Mouse (Mus musculus) kidney, adult 2 months (tissue): ENCODE results near the gene Frmd4b. TPM values are rescaled to one million over a fixed set of nuclear protein-coding genes. Genes with fewer than 3 reads are reported as not detected.

Experiments used
- DNase-seq: peaks from one replicate; pipeline ENCODE4 v3.0.0; 2021
- H3K27ac ChIP-seq: fragments of 200-500 bp; 2 replicates; pipeline ENCODE4 v1.5.1; 2012; ENCODE audit warnings: low read depth, low read length, control low read depth, inconsistent platforms; ENCODE audit not compliant: insufficient read depth
- H3K27me3 ChIP-seq: fragments of 200-500 bp; replicated peaks from 2 replicates; pipeline ENCODE4 v1.6.1; 2012; ENCODE audit warnings: mild to moderate bottlenecking, moderate library complexity, low read length, inconsistent platforms; ENCODE audit not compliant: control insufficient read depth, insufficient read depth
- H3K36me3 ChIP-seq: fragments of 200-500 bp; 2 replicates; pipeline ENCODE4 v1.6.1; 2012; ENCODE audit warnings: mild to moderate bottlenecking, moderate library complexity, low read length, inconsistent platforms; ENCODE audit not compliant: control insufficient read depth, insufficient read depth
- H3K4me1 ChIP-seq: fragments of 200-500 bp; 2 replicates; pipeline ENCODE4 v1.6.1; 2011; ENCODE audit warnings: low read length; ENCODE audit not compliant: control insufficient read depth, insufficient read depth
- H3K4me3 ChIP-seq: fragments of 200-500 bp; 2 replicates; pipeline ENCODE4 v1.5.1; 2011; ENCODE audit warnings: mild to moderate bottlenecking, low read depth, low read length, control low read depth; ENCODE audit not compliant: insufficient read depth
- CTCF ChIP-seq: fragments of 200-500 bp; conservative IDR thresholded peaks from 2 replicates; pipeline ENCODE4 v1.5.1; 2011; ENCODE audit warnings: low read depth, mild to moderate bottlenecking, control low read depth, low read length, moderate library complexity, mixed read lengths; ENCODE audit not compliant: insufficient read depth, insufficient read length
- POLR2A ChIP-seq: fragments of 200-500 bp; IDR thresholded peaks from one replicate; pipeline ENCODE4 v1.6.1; 2011; ENCODE audit warnings: low read depth, low read length, control low read depth
- WGBS: fragments of 180-500 bp; shearing (Covaris S2); methylation state at CpG from one replicate; pipeline ENCODE4 v1.1.7; 2018; 5-methylcytosine and 5-hydroxymethylcytosine counted together
- polyA plus RNA-seq: library from polyadenylated mRNA; depleted of rRNA; stranded (reverse); fragments of >200 nt; gene quantifications from 2 replicates; pipeline ENCODE4 v1.2.3, GENCODE M21; 2012; rRNA removed

Frmd4b gene
- 17.5 and 18.2 TPM in 2 replicates for polyA plus RNA-seq

DNA sequence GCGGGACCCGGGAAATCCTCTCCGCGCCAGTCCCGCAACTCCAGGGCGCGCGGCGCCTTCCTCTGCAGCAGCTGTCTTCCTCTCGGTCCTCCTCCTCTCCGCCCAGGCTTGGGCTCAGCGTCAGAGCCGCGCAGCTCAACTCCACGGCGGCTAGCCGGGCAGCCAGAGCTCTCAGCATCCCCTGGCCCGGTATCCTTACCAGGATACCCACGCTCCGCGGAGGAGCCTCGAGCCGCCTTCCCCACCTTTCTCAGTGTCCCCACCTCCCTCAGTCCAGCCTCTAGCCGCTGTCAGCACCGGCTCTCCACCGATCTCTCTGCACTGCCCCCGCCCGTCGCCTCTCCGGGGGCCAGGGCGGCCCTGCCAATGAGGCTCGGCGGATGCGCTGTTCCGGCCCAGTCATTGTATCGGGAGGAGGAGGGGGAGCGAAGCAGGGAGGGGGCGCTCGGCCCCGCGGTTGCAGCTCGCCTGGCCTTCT is at the start of gene Frmd4b:
Gene Frmd4b (minus strand): TSS at position 276 of the 478 bp plus-strand sequence.
- H3K4me1 ChIP-seq = peaks cover 4% of the 10 kb centered on the region; the same call in 1 of the 2 replicates
- DNase-seq = peak; percentile 57
- WGBS = 2% methylated on average over 41 of the region's 42 CpGs
- H3K4me3 ChIP-seq = peak within 1 kb of the TSS; percentile 66
- H3K27ac ChIP-seq = no peak within 1 kb of the TSS
- 0 out of 2 replicates have a peak, but pooled peaks cover 1% of the 10 kb centered on the region for H3K27me3 ChIP-seq
- no peaks in the 10 kb centered on the region for H3K36me3 ChIP-seq
- TF ChIP-seq CTCF (no peak), POLR2A (no peak)

GRCm38 (mm10) chr6:97666417-97666816 is 49.1 kb upstream of the Frmd4b start:
- Histone ChIP-seq H3K4me3 (no peak overlapping the region), H3K27ac (no peak overlapping the region), H3K36me3 (no peaks in the 10 kb centered on the region), H3K4me1 (no peaks in the 10 kb centered on the region), H3K27me3 (no peaks in the 10 kb centered on the region)
- WGBS = 33% methylated on average over 2 of the region's 2 CpGs
- DNase-seq = no peak
- TF ChIP-seq POLR2A = no peak

DNA sequence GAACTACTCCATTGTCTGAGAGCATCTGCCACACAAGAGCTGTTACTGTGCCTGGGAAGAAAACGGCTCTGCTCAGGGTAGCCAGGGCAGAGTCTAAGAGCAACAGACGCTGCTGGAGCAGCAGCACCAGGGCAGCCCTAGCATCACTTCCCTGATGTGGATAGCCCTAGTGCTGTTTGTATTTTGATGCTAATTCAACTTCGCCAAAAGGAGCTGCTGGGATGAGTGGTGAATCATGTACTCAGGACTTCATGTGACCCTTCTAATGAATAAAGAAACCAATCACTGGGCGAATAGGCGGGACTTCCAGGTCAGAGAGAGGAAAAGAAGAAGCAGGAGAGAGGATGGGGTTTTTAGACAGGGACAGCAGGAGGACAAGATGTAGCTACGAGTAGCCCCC is 41.6 kb upstream of the Frmd4b start:
- Histone ChIP-seq H3K27ac (no peak overlapping the region), H3K4me3 (no peak overlapping the region), H3K27me3 (no peaks in the 10 kb centered on the region), H3K36me3 (no peaks in the 10 kb centered on the region), H3K4me1 (no peaks in the 10 kb centered on the region)
- DNase-seq = no peak
- WGBS = 84% methylated on average over 6 of the region's 6 CpGs
- TF ChIP-seq POLR2A (no peak), CTCF (no peak)

GRCm38 (mm10) chr6:97655986-97656385 is 38.6 kb upstream of the Frmd4b start:
- DNase-seq = no peak

DNA sequence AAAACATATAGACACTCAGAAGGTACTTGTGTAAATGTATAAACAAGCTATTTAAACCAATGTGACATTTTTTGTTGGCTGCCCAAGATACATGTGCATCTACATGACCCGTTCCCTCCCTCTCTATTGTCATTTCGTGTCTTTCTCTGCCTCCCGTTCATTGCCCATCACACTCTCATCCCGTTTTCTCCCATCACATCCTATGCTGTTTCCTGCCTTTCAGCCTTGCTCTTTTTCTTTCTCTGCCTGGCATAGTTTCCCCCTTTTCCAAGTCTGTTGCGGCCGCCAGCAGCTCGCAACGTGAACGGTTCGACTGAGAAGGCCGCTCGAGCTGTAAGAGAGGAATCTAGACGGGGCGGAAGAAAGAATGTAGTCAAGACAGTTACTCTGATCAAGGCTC is 30.2 kb upstream of the Frmd4b start:
- H3K36me3 ChIP-seq = no peaks in the 10 kb centered on the region
- H3K27me3 ChIP-seq = no peaks in the 10 kb centered on the region
- no peak for DNase-seq
- no peaks in the 10 kb centered on the region for H3K4me1 ChIP-seq
- TF ChIP-seq CTCF (no peak), POLR2A (no peak)
- H3K27ac ChIP-seq = no peak overlapping the region
- no peak overlapping the region for H3K4me3 ChIP-seq
- 87% methylated on average over 14 of the region's 14 CpGs for WGBS

More at GRCm38 (mm10) chr6:97655986-97656385, 38.6 kb upstream of the Frmd4b start:
- H3K27me3 ChIP-seq = no peaks in the 10 kb centered on the region
- TF ChIP-seq POLR2A (no peak), CTCF (no peak)
- H3K27ac ChIP-seq = no peak overlapping the region
- no peaks in the 10 kb centered on the region for H3K4me1 ChIP-seq
- no peak overlapping the region for H3K4me3 ChIP-seq
- H3K36me3 ChIP-seq = no peaks in the 10 kb centered on the region
- 80% methylated on average over 3 of the region's 3 CpGs for WGBS

- WGBS = 66% methylated on average over 9 of the region's 9 CpGs
- no peak overlapping the region for H3K27ac ChIP-seq
- H3K27me3 ChIP-seq = no peaks in the 10 kb centered on the region
- no peak overlapping the region for H3K4me3 ChIP-seq
- no peak for DNase-seq
- no peaks in the 10 kb centered on the region for H3K4me1 ChIP-seq
- H3K36me3 ChIP-seq = no peaks in the 10 kb centered on the region
- TF ChIP-seq POLR2A (no peak), CTCF (no peak)
Observed at GRCm38 (mm10) chr6:97623330-97623729, 6.0 kb upstream of the Frmd4b start.

GRCm38 (mm10) chr6:97622236-97622635 is 4.9 kb upstream of the Frmd4b start:
- no peak overlapping the region for H3K4me3 ChIP-seq
- WGBS = 53% methylated on average over 5 of the region's 5 CpGs
- H3K27ac ChIP-seq = no peak overlapping the region
- DNase-seq = no peak
- no peaks in the 10 kb centered on the region for H3K4me1 ChIP-seq
- H3K27me3 ChIP-seq = 0 out of 2 replicates have a peak, but pooled peaks cover 1% of the 10 kb centered on the region
- no peaks in the 10 kb centered on the region for H3K36me3 ChIP-seq
- TF ChIP-seq POLR2A (no peak), CTCF (no peak)
